18 mouse cellular contexts compared by ENCODE assay signal in genomic region chr10:92641032-92641431, GRCm38 (mm10).
DNase-seq lines count a peak whose midpoint lies in the region; ATAC-seq and TF ChIP-seq lines count a peak whose summit lies in the region.
"Had no signal": no experiment of that assay in that cellular context is flagged by ENCODE, and none has a peak within 500 bp of the region (broad histone marks: within the 10 kb centered on the region; RNA-seq: fewer than 3 reads in every experiment).

No protein-coding gene starts in this region.

- no peak overlapping the region for H3K4me2 ChIP-seq in CH12.LX (ENCODE audit: insufficient read depth, low read depth, poor library complexity, severe bottlenecking)
- H3K4me2 ChIP-seq in midbrain, embryonic 16.5 days (ENCODE audit: low read length) = no peak overlapping the region
- H3K4me2 ChIP-seq: embryonic facial prominence, embryonic 12.5 days; forebrain, embryonic 15.5 days; hindbrain, embryonic 12.5 days; liver, embryonic 15.5 days; neural tube, embryonic 12.5 days had no signal

- no peaks in the 10 kb centered on the region for H3K9me3 ChIP-seq in CH12.LX (replicated peaks; ENCODE audit: low read length)
- H3K9me3 ChIP-seq in midbrain, embryonic 16.5 days (replicated peaks; ENCODE audit: control insufficient read depth, low read length, poor library complexity, severe bottlenecking) = peaks cover 14% of the 10 kb centered on the region
- H3K9me3 ChIP-seq: liver, embryonic 15.5 days had no signal

- in situ Hi-C loops in CH12.LX (cut with MboI; ENCODE audit: low pct_ligation_motif_present, low pct_unique_long_range_greater_than_20kb, low sequenced_read_pairs) = no loop called here

- H3K36me3 ChIP-seq in CH12.LX (replicated peaks in 1 of 2; ENCODE audit: control insufficient read depth in 1 of 2, insufficient read depth in 1 of 2, low read length in 1 of 2) = no peaks in the 10 kb centered on the region
- no peaks in the 10 kb centered on the region for H3K36me3 ChIP-seq in midbrain, embryonic 16.5 days (ENCODE audit: control insufficient read depth, insufficient read depth, low read length)
- H3K36me3 ChIP-seq: embryonic facial prominence, embryonic 12.5 days; forebrain, embryonic 15.5 days; heart, embryonic 10.5 days; hindbrain, embryonic 12.5 days; liver, embryonic 15.5 days; midbrain, embryonic 10.5 days; neural tube, embryonic 12.5 days had no signal

- dilution Hi-C loops in CH12.LX (cut with MboI; ENCODE audit: extremely low pct_ligation_motif_present, extremely low pct_unique_long_range_greater_than_20kb, low sequenced_read_pairs) = no loop called here

- TF ChIP-seq POLR2A in CH12.LX (IDR thresholded peaks at IDR 0.05; ENCODE audit: low read depth, low read length) = no peak
- TF ChIP-seq POLR2A in brain, embryonic 14.5 days (IDR thresholded peaks at IDR 0.05; ENCODE audit: borderline replicate concordance, extremely low read depth, insufficient read depth, insufficient read length, poor library complexity, severe bottlenecking) = no peak

- TF ChIP-seq EP300 in CH12.LX (IDR thresholded peaks at IDR 0.05; ENCODE audit: low read length) = no peak

- no peak overlapping the region for H3K9ac ChIP-seq in CH12.LX (ENCODE audit: insufficient read depth, low read depth)
- H3K9ac ChIP-seq in midbrain, embryonic 16.5 days (ENCODE audit: low read depth, low read length) = no peak overlapping the region
- H3K9ac ChIP-seq: embryonic facial prominence, embryonic 12.5 days; forebrain, embryonic 15.5 days; hindbrain, embryonic 12.5 days; liver, embryonic 15.5 days; neural tube, embryonic 12.5 days had no signal

- TF ChIP-seq CTCF in gastrocnemius, adult 2 months (IDR thresholded peaks at IDR 0.05) = peak; percentile 28; the same call in 1 of the 2 replicates
- peak in 1 of 2 experiments; percentile 49; a peak in 2 of 4 replicates for TF ChIP-seq CTCF in CH12.LX (conservative IDR thresholded peaks at IDR 0.05 in 1 of 2, IDR thresholded peaks at IDR 0.05 in 1 of 2; ENCODE audit: low read depth in 2 of 2, low read length in 2 of 2)
- no peak; the same call in 1 of the 2 replicates for TF ChIP-seq CTCF in brain, embryonic 14.5 days (IDR thresholded peaks at IDR 0.05; ENCODE audit: borderline replicate concordance, extremely low read depth, insufficient read depth, insufficient read length)

- peak; percentile 38 for TF ChIP-seq RAD21 in CH12.LX (IDR thresholded peaks at IDR 0.05; ENCODE audit: low read depth, low read length)

- ATAC-seq in midbrain, embryonic 16.5 days = no peak
- ATAC-seq: activated CD4-positive, CD25-positive, alpha-beta regulatory T cell, adult 4 months; CD4-positive, CD25-positive, alpha-beta regulatory T cell, adult 4 months; forebrain, embryonic 15.5 days had no signal

- H3K79me2 ChIP-seq in CH12.LX (replicated peaks; ENCODE audit: control insufficient read depth, extremely low read depth, insufficient read depth, poor library complexity, severe bottlenecking) = no peaks in the 10 kb centered on the region

- DNase-seq in gastrocnemius, adult 2 months = no peak
- no peak for DNase-seq in gastrocnemius, postnatal 4 days (ENCODE audit: low spot score in 2 of 2)
- DNase-seq in left cerebral cortex, postnatal 25 days (ENCODE audit: low spot score in 2 of 2) = peak; percentile 39 to 59
- no peak for DNase-seq in left cerebral cortex, adult 8-10 months (ENCODE audit: low spot score in 2 of 2)
- DNase-seq in CH12.LX (ENCODE audit: extremely low read depth) = no peak
- DNase-seq in brain, embryonic 14.5 days (ENCODE audit: low read depth) = peak; percentile 42
- no peak for DNase-seq in cerebellum, adult 9-10 months
- DNase-seq: thymus, postnatal 36 days had no signal

- H3K4me3 ChIP-seq in gastrocnemius, adult 2 months = no peak overlapping the region
- H3K4me3 ChIP-seq in CH12.LX (replicated peaks in 1 of 3; ENCODE audit: low read depth in 2 of 3, low read length in 2 of 3, poor library complexity in 1 of 3) = no peak overlapping the region
- H3K4me3 ChIP-seq in midbrain, embryonic 16.5 days (ENCODE audit: low read depth, low read length) = no peak overlapping the region
- H3K4me3 ChIP-seq: embryonic facial prominence, embryonic 12.5 days; forebrain, embryonic 15.5 days; heart, embryonic 10.5 days; hindbrain, embryonic 12.5 days; liver, embryonic 15.5 days; midbrain, embryonic 10.5 days; neural tube, embryonic 12.5 days had no signal

- no peaks in the 10 kb centered on the region for H3K4me1 ChIP-seq in CH12.LX (ENCODE audit: control insufficient read depth in 1 of 2, insufficient read depth in 2 of 2)
- H3K4me1 ChIP-seq in midbrain, embryonic 16.5 days (ENCODE audit: control insufficient read depth, insufficient read depth, low read length) = peaks cover 9% of the 10 kb centered on the region
- H3K4me1 ChIP-seq: forebrain, embryonic 15.5 days; heart, embryonic 10.5 days; liver, embryonic 15.5 days; neural tube, embryonic 12.5 days had no signal

- H3K27ac ChIP-seq in gastrocnemius, adult 2 months = no peak overlapping the region
- H3K27ac ChIP-seq in CH12.LX (ENCODE audit: insufficient read depth, low read depth) = no peak overlapping the region
- H3K27ac ChIP-seq in midbrain, embryonic 16.5 days (ENCODE audit: low read length) = no peak overlapping the region
- H3K27ac ChIP-seq: embryonic facial prominence, embryonic 12.5 days; forebrain, embryonic 15.5 days; heart, embryonic 10.5 days; hindbrain, embryonic 12.5 days; liver, embryonic 15.5 days; midbrain, embryonic 10.5 days; neural tube, embryonic 12.5 days had no signal

- intact Hi-C loops in gastrocnemius, adult 2 months (cut with DNase I) = no loop called here
- intact Hi-C loops in left cerebral cortex, postnatal 25 days (cut with DNase I) = loop anchor here (5.0 kb wide), 1 partner anchor 329 kb away; no protein-coding TSS in a partner anchor

- H3K27me3 ChIP-seq in CH12.LX (replicated peaks) = no peaks in the 10 kb centered on the region
- no peaks in the 10 kb centered on the region for H3K27me3 ChIP-seq in midbrain, embryonic 16.5 days (ENCODE audit: control insufficient read depth, insufficient read depth, low read depth, low read length)
- H3K27me3 ChIP-seq: embryonic facial prominence, embryonic 12.5 days; forebrain, embryonic 15.5 days; hindbrain, embryonic 12.5 days; liver, embryonic 15.5 days; neural tube, embryonic 12.5 days had no signal

TF ChIP-seq in CH12.LX, 34 proteins besides CTCF, POLR2A, EP300 and RAD21:
- TF ChIP-seq ETS1 (conservative IDR thresholded peaks at IDR 0.05; ENCODE audit: low read depth, low read length) (no peak), MYC (IDR thresholded peaks at IDR 0.05; ENCODE audit: low read depth, low read length) (no peak), ZKSCAN1 (IDR thresholded peaks at IDR 0.05; ENCODE audit: borderline replicate concordance, low read depth, low read length) (no peak), ZMIZ1 (IDR thresholded peaks at IDR 0.05; ENCODE audit: low read depth, low read length) (no peak), HCFC1 (IDR thresholded peaks at IDR 0.05; ENCODE audit: low read depth, low read length) (peak; percentile 65), POLR2AphosphoS2 (IDR thresholded peaks at IDR 0.05; ENCODE audit: low read depth, low read length) (no peak), BHLHE40 (IDR thresholded peaks at IDR 0.05; ENCODE audit: low read depth, low read length) (no peak), MAX (IDR thresholded peaks at IDR 0.05; ENCODE audit: low read length) (no peak), USF2 (conservative IDR thresholded peaks at IDR 0.05; ENCODE audit: low read depth, low read length) (no peak), NELFE (IDR thresholded peaks at IDR 0.05; ENCODE audit: low read depth, low read length) (no peak), CHD1 (IDR thresholded peaks at IDR 0.05; ENCODE audit: low read depth, low read length) (no peak), SMC3 (IDR thresholded peaks at IDR 0.05; ENCODE audit: low read depth, low read length) (peak; percentile 11; the same call in 1 of the 2 replicates), USF1 (IDR thresholded peaks at IDR 0.05; ENCODE audit: low read depth, low read length) (peak; percentile 4; the same call in 1 of the 2 replicates), ZNF384 (IDR thresholded peaks at IDR 0.05; ENCODE audit: low read depth, low read length) (no peak), JUND (conservative IDR thresholded peaks at IDR 0.05; ENCODE audit: low read depth, low read length) (no peak), IRF4 (IDR thresholded peaks at IDR 0.05; ENCODE audit: low read depth, low read length) (no peak)

Comparison
In these comparisons a context has a peak if more than half of its experiments do, and no peak if none do; other contexts are left out.
1. DNase-seq: peak in left cerebral cortex, postnatal 25 days (2 of 2) and brain, embryonic 14.5 days (single experiment); none in gastrocnemius, adult 2 months (single experiment), gastrocnemius, postnatal 4 days (0 of 2), left cerebral cortex, adult 8-10 months (0 of 2), CH12.LX (single experiment) and cerebellum, adult 9-10 months (single experiment).